Mouse (Mus musculus) embryo, embryonic 11 days (tissue): Measurements from ENCODE around the gene Myo1b.

Experiments
- DNase-seq: peaks from one replicate; pipeline ENCODE4 v3.0.0-alpha.2; 2015

Gene Myo1b

DNA sequence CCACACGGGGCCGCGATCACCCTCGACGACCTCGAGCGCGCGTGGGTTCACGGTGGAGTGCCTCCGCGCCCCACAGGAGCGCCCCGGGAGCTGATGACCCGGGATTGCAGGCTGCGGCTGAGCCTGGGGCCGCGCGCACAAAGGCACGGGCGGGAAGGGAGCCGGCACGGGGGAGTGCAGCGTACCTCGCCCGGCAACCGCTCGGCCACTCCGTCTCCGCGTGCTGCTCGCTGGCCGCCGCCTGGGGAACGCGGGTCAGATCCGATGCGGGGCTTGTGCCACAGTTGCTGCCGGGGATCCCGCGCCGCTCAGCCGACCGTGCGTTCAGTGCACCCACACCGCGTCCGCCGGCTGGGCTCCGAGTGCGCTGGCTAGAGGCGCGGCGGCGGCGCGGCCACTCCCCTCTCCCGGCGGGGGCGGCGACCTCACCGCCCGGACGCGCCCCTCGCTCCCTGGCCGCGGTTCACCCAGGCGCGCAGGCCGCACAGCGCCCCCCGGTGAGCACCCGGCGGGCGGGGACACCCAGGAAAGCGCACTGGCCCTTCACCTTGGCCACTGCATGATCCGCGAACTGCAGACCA lies at the start of gene Myo1b:
TSS of gene Myo1b (minus strand) at position 496 of the 581 bp plus-strand sequence.
- DNase-seq, result peak; percentile 85

DNA sequence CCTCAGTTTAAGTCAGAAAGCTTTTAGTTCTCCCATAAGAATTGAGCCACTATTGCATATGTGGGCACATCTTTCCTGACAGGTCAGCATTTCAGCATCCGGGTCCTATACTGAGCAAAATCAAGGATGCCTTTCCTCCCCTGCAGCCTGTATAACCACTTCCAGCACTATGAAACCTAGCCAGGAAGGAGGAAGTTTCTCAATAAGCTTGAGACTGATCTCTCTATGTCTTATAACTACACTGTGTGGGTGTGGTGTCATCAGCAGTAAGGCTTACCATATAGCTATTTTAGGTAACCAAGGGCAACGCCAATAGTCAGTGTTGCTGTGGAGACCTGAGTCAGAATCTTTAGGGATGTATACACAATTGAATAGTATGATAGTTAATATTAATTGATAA lies 48.8 kb upstream of the Myo1b start:
- DNase-seq, result no peak

DNA sequence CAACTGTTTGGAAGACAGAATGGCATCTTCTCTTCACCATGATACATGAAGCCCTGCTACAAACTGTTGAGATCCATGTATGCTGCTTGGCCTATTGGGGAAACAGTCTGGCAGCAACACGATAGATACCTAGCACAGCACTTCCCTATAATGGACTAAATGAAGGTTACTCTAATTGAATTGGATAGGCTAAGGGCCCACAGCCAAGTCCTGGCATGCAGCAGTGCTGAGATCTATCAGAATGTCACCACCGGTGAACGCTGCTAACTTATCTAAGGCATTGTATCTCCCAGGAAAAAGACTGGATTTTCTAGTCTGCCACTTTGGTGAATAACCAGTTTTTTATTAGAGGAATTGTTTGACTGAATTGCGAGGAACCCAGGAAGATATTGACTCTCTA lies 31.2 kb upstream of the Myo1b start:
- no peak for DNase-seq

DNA sequence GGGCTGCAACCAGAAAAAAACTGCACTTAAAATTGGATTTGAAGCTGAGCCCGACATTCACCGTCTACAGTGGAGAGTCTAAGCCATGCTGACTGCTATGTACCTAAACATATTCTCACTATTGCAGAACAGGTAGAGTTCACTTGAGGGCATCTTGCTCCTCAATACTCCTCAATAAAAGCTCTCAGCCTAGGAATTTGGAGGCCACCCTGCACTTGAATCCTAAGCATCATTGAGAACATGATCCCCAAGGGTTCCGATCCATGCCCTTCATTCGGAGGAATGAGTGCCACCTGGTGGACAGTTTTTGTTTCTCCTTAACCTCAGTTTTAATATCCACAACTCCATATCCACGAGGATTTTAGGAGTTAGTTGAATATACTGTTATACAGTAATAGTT lies 28.9 kb upstream of the Myo1b start:
- DNase-seq, result peak; percentile 84

DNA sequence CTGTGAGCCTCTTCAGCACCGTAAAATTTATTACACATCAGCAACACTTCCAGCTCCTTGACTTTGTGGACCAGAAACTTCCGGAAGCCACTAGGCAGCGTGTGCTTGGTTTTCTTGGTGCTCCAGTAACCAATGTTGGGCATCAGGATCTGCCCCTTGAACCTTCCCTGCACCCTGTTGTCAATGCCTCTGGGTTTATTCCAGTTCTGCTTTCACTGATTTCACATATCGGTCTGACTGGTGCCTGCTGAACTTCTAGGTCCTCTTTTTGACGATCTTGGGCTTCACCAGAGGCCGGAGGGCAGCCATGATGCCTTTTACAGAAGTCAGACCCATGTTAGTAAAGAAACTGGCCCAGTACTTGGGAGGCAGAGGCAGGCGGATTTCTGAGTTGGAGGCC lies 22.5 kb upstream of the Myo1b start:
- DNase-seq, result no peak

DNA sequence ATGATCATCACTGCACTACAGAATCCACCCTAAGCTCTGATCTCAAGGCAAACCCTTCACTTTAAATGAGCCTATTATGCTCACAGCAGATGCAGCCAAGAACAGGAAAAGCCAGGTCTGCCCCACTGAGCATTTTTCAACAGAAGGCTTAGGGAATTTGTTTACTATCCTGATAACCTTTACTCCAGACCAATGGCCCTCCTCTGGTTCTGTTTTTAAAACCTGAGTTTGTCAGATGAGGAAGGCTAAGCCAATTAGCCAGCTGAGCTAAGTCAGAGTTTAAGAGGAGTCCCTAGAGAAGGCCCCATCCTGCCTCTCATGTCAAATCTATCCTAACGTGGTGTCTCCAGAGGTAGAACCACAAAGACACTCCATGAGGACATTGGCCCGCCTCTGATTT lies 19.1 kb upstream of the Myo1b start:
- DNase-seq, result no peak

DNA sequence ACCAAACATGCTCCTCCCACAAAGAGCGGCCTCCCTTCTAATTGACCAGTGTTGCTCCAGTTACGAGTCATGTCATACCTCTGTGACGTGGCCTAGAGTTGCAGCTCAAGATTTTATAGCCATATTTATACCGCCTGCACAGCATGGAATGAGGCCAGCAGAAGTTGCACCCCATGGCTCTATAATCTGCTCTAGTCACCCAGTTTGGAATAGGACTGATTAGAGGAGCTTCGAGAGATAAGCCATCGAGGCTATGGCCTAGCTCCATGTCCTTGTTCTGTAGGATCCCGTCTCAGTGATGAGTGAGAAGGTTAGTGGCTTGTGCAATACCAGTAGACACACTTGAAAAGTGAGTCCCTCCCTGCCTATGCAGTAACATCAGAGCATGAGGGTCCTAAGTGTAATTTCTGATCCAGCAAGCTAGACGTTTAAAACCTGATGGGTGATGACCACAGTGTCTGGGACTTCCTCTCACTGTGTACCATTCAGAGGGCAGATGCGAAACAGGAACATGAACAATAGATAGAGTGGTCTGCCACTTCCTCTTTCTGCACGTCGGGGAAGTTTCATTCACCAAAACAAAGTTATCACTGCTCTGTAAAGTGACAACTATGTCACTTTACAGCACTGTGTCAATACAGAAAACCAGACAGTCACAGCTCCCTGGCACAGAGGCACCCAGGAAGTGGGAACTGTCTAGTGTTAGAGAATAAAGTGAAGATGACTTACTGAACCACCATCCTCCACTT lies 18.5 kb upstream of the Myo1b start:
- DNase-seq, result no peak

DNA sequence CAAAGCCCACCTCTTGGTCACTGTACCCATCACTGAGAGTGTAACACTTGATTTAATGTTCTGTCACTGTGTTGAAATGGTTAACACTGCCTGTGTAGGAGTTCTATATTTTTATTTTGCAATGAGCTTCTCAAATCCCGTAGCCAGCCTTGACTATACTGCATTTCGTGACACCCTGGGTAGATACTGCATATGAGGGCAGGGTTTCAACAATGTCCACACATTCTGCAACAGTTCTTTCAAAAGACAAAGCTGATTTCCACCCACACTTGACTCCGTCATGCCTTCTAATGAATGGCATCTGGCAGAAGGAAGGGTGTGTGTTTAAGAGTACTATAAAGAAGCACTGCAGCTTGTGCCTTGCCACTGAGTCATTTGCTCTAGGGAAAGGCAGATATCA lies 17.0 kb upstream of the Myo1b start:
- DNase-seq, result no peak

DNA sequence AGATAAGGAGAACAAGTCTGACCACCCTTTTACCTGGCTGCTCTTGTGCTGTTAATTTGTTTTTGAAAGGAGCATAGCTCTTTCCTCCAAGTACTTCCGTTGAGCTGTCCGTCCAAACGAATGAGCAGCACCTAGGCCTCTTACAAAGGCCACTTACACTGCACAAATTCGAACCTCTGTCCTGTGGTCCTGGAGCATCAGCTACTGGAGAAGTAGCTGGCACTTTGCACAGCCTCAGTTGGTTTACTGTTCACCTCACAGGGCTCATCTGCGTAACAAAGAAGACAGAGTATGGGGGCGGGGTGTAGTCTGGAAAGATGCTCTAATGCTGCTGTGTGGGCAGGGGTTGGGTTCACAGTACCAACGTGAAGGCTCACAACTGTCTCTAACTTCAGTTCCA lies 15.7 kb upstream of the Myo1b start:
- DNase-seq, result no peak

DNA sequence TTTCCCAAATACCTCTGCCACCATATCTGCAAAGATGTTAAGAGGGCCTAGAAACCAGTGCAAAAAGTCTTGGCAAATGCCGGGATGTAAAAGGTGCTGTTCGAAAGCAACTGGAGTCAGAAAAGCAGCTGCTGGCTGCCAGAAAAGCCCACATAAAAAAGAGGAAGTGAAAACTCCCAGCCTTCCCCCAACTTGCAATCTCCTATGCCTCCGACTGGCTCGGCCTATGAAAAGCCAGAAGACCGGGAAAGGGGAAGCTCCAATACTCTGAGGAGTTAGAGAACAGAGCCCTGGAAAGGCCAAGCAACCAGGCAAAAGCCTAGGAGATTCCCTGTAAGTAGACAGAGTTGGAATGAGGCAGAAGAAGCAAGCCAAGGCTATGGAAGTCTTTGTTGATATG lies 14.7 kb upstream of the Myo1b start:
- no peak for DNase-seq

DNA sequence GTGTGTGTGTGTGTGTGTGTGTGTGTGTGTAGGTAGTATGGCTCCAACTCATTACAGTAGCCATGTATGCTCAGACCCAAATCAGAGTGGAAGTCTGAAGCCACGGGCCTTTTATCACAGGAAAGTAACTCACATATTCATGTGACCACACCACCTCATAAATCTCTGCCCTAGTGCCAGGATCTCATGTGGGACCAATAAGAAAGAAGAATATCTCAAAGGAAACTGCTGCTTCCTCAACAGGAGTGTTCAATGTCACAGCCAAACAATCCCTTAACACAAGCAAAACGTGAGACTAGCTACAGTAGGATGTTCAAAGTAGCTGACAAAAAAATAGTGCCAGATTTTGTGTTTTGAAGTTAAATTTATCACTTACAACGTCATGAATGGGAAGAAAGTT lies 13.7 kb upstream of the Myo1b start:
- no peak for DNase-seq

DNA sequence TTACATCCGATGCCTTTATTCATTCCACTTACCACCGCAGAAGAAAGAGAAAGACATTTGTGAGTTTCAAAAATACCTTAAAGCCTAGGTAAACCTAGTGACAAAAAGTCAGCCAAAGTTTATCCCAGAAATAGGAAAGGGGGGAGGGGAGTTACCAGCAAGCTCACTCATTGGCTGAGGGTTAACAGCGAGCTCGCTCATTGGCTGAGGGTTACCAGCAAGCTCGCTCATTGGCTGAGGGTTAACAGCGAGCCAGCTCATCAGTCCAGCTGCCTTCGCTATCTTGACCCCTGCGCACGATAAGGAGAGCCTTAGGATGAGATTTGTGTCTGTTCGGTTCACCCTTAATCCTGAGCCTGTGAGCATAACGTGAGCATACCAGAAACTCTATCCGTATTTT lies 6.9 kb upstream of the Myo1b start:
- DNase-seq, result peak; percentile 83

DNA sequence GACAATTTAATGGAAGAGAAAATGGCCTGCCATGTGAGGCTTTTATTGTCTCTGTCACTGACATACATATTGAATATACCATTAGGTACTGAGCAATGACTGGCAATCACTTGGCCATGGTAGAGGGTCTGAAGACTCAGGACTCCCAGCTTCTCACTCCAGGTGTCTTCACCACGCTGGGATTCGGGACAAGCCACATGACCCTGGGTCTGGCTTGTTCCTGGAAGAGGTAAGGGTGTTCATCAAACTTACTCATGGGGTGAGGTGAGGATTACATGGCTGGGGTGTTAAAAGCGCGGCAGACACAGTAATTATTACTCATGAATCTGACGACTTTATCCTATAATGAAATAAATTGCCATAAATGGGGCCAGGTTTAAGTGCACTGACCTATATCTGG lies 405 bp upstream of the Myo1b start:
- DNase-seq, result no peak

DNA sequence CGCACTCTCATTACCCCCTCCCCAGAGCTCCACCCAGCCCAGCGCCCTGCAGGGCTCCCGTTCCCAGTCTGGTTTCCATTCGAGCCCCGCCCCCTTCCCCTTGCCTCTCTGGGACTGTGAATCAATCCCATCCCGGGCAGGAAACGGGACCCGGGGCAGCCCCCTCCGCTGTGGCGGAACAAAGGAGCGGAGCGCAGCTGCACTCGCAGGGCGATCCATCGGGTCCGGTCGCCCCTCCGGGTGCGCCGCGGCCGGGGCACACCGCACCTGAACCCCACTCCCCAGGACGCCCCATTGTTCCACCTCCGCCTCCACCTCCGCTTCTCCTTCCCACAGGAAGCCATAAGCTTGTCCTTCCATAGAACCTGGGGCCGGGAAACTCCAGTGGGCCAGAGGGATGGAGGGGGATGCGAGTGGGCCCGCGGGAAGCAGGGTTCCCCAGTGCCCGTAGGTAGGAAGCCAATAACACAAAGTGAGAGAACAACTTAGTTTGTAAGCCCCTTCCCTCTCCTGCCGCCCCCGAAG lies 758 bp downstream of the Myo1b start:
- DNase-seq, result peak; percentile 94

DNA sequence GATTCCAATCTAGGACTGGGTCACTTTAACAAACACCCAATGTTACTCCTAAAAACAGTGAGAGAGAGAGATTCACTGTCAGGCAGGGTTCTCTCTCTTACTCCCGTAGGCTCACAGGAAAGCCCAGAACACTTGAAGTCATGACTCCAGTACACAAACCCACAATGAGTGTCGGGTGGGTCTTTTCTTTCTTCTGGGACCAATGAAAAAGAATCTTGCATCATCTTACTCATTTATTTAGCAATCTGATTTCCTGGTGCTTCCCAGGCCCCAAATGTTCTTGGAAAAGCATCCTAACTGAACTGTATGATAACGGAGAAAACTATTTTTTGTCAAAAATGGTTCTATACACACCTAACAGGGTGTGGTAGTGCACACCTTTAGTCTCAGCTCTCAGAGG lies 1.8 kb downstream of the Myo1b start:
- DNase-seq, result no peak

DNA sequence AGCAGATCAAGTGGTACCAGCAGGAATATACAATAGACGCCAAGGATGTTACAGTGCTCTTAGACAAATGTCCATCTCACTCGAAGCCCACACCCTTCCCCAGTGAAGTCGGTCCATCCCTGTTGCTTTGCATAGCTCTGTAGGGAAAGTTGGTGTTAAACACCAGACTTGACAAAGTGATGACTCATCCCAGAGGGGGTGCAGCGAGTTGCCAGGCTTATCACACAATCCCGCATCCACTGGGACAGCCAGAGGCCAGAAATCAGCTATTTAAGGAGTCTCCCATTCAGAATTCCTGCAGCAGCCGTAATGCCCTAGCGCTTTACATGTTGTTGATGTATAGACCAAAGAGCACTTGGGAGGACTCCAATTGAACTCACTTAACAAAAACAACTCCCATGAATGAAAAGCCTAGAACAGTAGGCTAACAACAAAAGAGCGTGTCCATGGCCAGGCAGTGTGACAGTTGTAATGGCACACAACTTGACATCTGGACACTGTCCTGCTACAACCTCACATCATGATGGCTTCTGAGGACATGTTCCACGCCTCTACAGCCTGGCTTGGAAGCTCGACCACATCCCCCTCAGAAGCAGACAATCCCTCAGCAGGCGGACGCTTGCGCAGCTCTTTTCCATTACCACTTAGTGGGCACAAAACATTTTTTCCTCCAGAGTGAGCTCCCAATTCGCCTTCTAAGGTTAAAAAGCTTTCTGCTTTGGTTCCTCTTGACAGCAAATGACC lies 2.6 kb downstream of the Myo1b start:
- no peak for DNase-seq

DNA sequence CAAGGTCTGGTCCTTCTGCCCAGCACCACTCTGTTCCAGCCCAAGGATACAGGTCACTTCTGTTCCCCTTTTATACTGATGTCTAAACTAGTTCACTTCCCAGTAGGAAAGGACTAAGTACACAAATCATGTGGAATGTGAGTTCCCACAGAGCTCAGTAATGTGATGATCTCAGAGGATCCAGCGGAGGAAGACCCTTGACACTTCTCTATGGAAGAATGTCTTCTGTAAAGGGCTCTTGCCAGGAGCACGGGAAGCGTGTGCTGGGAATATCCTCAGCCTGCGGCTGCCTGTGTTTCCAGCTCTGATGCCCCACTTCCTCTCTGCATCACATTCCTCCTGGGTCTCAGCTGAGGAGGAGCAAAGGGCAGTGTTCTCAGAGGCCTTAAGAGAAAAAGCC lies 4.5 kb downstream of the Myo1b start:
- no peak for DNase-seq

DNA sequence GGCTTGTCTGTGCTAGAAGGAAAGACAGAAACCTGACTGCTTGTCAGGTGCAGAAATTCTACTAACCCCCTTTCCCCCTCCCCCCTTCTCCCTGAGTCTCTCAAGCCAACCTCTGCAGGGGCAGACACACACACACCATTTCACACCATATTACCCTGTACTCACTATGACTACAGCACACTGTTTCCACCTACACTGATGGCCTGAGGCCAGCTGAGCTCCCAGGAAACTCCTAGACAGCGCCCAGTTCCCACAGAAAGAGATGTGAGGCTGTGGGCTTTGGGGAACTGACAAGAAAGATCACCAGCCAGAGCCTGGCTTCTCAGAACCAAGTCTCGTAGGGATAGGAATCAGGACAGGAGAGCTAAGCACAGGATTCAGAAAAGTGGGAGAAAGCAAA lies 6.7 kb downstream of the Myo1b start:
- no peak for DNase-seq

DNA sequence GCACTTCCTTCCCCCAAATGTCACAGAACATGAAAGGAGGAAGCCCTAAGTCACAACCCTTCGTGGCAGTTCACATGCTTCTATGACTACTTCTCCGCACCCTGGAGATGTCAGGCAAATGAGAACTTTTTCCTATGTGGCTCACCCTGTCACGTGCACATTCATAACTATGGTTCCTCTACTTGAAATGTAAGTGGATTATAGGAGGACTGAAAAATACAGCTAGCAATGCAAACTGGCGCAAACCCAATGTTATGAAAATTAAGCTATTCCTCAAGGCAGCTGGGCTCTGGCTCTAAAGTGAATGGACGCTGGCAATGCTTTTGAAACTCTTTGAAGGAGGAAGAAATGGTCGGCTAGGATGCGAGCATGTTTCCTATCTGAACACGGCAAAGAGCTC lies 8.1 kb downstream of the Myo1b start:
- DNase-seq, result no peak

DNA sequence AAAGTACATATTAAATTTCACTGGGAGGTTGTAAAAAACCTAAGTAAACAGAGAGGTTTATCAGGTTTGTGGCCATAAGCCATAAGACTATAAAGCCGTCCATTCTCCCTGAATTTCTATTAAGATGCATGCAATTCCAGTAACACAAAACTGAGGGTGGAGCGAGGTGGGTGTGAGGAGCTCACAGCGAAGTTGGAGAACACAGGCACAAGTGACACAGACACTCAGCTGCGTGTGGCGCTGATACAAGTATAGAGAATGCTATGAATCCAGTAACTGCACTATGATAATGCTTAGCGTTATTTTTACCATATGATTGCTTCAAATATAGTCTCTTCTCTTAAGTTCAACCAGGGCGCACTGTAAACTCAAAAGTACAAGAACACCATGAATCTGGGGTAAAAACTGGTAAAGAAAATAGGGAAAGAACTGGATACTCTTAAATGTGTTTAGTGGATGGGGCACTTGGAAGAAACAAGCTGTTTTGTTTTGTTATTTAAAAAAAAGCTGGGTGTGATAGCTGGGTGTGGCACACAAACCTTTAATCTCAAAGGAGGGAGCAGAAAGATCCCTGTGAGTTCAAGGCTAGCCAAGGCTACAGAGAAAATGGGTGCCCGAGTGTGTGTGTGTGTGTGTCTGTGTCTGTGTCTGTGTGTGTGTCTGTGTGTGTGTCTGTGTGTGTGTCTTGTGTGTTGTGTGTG lies 9.5 kb downstream of the Myo1b start:
- DNase-seq, result no peak

DNA sequence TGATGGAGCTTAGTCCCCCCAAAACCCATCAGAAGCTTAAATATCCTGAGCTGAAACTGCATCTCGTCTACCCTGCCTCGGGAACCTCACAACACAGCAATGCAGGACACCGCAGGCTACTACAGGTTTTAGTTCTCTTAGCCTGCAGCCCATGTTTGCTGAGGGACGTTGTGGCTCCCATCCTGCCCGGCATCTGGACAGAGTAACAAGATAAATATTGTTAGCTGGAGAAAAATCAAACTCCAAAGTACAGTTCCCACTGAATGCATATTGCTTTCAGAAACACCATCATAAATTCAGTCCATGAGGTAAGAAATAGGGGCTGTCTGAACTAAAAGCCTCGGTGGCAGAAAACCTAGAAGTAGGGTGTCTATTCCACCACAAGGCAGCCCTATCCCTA lies 10.8 kb downstream of the Myo1b start:
- DNase-seq, result no peak

DNA sequence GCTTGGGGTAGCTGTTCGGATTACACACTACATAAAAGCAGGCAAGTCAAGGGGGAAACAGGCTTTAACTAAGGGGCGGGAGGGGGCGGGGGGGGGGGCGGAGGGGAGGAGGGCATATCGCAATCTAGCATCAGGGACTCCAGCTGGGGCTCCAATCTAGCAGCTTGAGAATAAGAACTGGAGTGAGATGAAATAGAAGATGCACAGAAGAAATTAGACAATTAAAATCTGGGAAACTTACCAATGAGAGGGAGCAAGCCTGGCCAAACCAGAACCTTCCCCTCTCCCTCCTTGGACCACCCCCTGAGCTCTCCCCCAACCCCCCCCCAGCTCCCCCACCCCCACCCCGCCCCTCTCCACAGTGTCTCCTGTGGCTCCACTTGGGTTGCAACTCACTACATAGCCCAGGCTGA lies 18.7 kb downstream of the Myo1b start:
- no peak for DNase-seq

DNA sequence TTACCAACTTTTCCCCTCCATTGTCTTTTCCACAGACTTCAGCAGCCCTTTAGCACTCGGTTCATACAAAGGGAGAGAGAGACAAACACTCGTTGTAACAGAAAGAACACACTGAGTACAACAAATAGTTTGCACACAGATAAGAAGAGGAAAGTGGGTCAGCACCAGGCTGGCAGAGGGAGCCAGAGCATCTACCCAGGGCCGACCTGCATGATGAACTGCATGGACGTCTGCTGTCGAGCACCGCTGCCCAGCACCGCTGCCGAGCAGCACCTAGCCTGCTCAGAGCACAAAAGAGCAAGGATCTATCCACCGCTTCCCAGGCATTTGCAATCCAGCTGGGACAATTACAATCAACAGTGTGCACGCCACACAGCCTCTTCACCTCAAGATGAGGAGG lies 19.9 kb downstream of the Myo1b start:
- no peak for DNase-seq

DNA sequence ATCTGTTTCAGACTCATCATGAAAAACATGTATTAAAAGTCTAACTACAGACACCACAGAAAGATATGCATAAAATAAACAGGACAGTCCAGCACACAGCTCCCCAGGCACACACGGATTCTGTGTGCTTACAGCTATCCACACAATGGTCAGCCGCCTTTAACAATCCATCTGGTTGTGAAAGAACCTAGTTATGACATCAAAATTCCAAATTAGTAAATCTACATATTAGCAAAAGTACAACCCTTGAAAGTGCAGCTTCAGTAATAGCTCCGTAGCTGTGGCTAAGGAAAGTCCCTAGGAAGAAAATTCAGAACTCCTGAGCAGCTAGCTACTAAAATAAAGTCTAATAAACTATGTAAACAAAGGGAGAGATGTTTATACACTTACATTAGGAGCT lies 21.1 kb downstream of the Myo1b start:
- DNase-seq, result no peak
